Mouse (Mus musculus) liver, adult 2 months (tissue): ENCODE measurements around the gene Krt82.

Source experiments
- CTCF ChIP-seq: fragments of 200-500 bp; IDR thresholded peaks from 2 replicates; pipeline ENCODE4 v1.5.1; 2011; ENCODE audit warnings: low read depth, low read length, control low read depth
- POLR2A ChIP-seq: fragments of 200-500 bp; IDR thresholded peaks from 2 replicates; pipeline ENCODE4 v1.6.1; 2011; ENCODE audit warnings: low read length, control low read depth; ENCODE audit not compliant: insufficient read depth; ENCODE audit errors: extremely low read depth

GRCm38 (mm10) chr15:101519792-101520191 lies 30.7 kb downstream of the Krt82 start:
- TF ChIP-seq POLR2A: no peak
- TF ChIP-seq CTCF: peak; percentile 85
